8 mouse cellular contexts compared by ENCODE assay signal in the genomic region with DNA sequence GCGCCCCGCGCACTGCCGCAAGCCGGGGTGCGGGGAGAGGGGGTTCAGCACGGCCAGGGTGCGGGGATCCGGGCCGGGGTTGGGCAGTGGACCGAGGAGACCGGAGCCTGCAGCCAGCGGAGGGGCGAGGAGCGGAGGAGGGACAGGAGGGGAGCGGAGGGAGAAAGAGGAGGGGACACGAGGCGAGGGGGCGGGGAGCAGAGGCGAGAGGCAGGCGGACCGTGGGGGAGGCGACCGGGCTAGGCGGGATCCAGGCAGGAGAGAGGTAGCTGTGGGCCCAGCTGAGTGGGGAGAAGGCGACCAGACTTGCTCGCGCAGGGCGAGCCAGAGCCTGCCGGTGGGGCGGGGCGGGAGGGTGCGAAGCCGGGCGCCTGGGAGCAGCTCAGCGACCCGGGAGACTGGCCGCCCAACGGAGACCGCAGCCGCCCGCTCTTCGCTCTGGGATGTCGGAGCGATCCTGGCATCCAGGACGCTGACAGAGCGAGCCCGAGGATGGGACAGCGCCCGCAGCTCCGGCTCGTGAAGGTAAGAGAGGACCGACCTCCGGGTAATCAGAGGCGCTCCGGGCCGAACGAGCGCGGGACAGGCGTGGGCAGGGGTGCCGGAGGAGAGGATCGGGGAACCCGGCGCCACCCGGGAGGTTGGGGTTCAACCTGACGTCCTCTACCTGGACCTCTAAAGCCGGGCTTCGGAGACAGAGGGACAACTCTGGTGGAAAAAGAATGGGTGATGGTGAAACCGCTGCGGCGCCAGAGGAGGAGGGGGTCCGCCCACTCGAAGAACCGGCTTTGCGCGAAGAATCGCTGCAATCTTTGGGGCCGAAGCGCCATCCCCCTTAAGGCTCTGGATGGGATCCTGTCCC. TPM values are rescaled to one million over a fixed set of nuclear protein-coding genes. Genes with fewer than 3 reads are reported as not detected.
DNase-seq lines count a peak whose midpoint lies in the region; ATAC-seq and TF ChIP-seq lines count a peak whose summit lies in the region.

Gene Crhr1, plus strand, starts transcription at position 276 of the 862 bp plus-strand sequence.

- TF ChIP-seq CTCF in intestine, postnatal 0 days (IDR thresholded peaks at IDR 0.05; ENCODE audit: low read depth): no peak

- no peaks in the 10 kb centered on the region for H3K36me3 ChIP-seq in embryonic facial prominence, embryonic 13.5 days
- H3K36me3 ChIP-seq in intestine, postnatal 0 days (ENCODE audit: control insufficient read depth, insufficient read depth): no peaks in the 10 kb centered on the region
- no peaks in the 10 kb centered on the region for H3K36me3 ChIP-seq in midbrain, embryonic 10.5 days

- H3K9ac ChIP-seq in embryonic facial prominence, embryonic 13.5 days: peak within 1 kb of the TSS; percentile 68
- no peak within 1 kb of the TSS for H3K9ac ChIP-seq in intestine, postnatal 0 days (ENCODE audit: low read depth, low read length)

- H3K4me3 ChIP-seq in embryonic facial prominence, embryonic 13.5 days: peak within 1 kb of the TSS; percentile 54
- H3K4me3 ChIP-seq in intestine, postnatal 0 days (ENCODE audit: low read depth, low read length): peak within 1 kb of the TSS; percentile 31
- peak within 1 kb of the TSS; percentile 76 for H3K4me3 ChIP-seq in midbrain, embryonic 10.5 days

- peaks cover 20% of the 10 kb centered on the region for H3K4me1 ChIP-seq in embryonic facial prominence, embryonic 13.5 days
- no peaks in the 10 kb centered on the region for H3K4me1 ChIP-seq in intestine, postnatal 0 days (replicated peaks; ENCODE audit: control insufficient read depth, insufficient read depth, low read length)
- H3K4me1 ChIP-seq in midbrain, embryonic 10.5 days: peaks cover 32% of the 10 kb centered on the region

- H3K27me3 ChIP-seq in embryonic facial prominence, embryonic 13.5 days: peaks cover 87% of the 10 kb centered on the region
- peaks cover 63% of the 10 kb centered on the region for H3K27me3 ChIP-seq in intestine, postnatal 0 days (replicated peaks; ENCODE audit: control insufficient read depth, insufficient read depth, low read length)
- H3K27me3 ChIP-seq in midbrain, embryonic 10.5 days (ENCODE audit: low read depth, poor library complexity, severe bottlenecking): peaks cover 77% of the 10 kb centered on the region

- no peak within 1 kb of the TSS for H3K27ac ChIP-seq in embryonic facial prominence, embryonic 13.5 days
- no peak within 1 kb of the TSS for H3K27ac ChIP-seq in intestine, postnatal 0 days (ENCODE audit: low read depth, low read length)
- H3K27ac ChIP-seq in midbrain, embryonic 10.5 days (replicated peaks): peak within 1 kb of the TSS; percentile 76

- WGBS in embryonic facial prominence, embryonic 13.5 days: under 1% methylated on average over 80 of the region's 80 CpGs
- 1% methylated on average over 78 of the region's 80 CpGs for WGBS in intestine, postnatal 0 days
- WGBS in midbrain, embryonic 10.5 days: under 1% methylated on average over 78 of the region's 80 CpGs

- H3K4me2 ChIP-seq in embryonic facial prominence, embryonic 13.5 days: peak within 1 kb of the TSS; percentile 100
- peak within 1 kb of the TSS; percentile 60 for H3K4me2 ChIP-seq in intestine, postnatal 0 days (replicated peaks; ENCODE audit: low read depth)

- DNase-seq in layer of hippocampus, adult 11-12 months (ENCODE audit: low spot score): peak; percentile 15
- no peak for DNase-seq in layer of hippocampus, adult 9-11 months
- peak; percentile 75 for DNase-seq in midbrain, embryonic 10.5 days (ENCODE audit: low spot score)
- DNase-seq in testis, postnatal 10 days (ENCODE audit: low spot score): peak; percentile 59
- DNase-seq in spleen, adult 12 weeks (ENCODE audit: low spot score): no peak

- H3K9me3 ChIP-seq in embryonic facial prominence, embryonic 13.5 days: no peaks in the 10 kb centered on the region
- H3K9me3 ChIP-seq in intestine, postnatal 0 days (ENCODE audit: control insufficient read depth): no peaks in the 10 kb centered on the region
- no peaks in the 10 kb centered on the region for H3K9me3 ChIP-seq in midbrain, embryonic 10.5 days (replicated peaks)

- peak; percentile 72 for ATAC-seq in cerebellum, adult (ENCODE audit: insufficient number of reproducible peaks, low FRiP score, low TSS enrichment)
- no peak; the same call in 1 of the 2 replicates for ATAC-seq in embryonic facial prominence, embryonic 13.5 days (ENCODE audit: insufficient number of reproducible peaks, insufficient read depth, low FRiP score, low TSS enrichment, low read depth)
- no peak; the same call in 1 of the 2 replicates for ATAC-seq in intestine, postnatal 0 days

RNA-seq across cellular contexts. Expression of gene Crhr1, which starts in this region (rescaled TPM):
- polyA plus RNA-seq in embryonic facial prominence, embryonic 13.5 days (2015; fragmentation: Nextera tagmentation; extraction: Ambion mirVana): 0.13 and 0.23 TPM in 2 replicates
- polyA plus RNA-seq in intestine, postnatal 0 days (2015; fragmentation: Nextera tagmentation; extraction: Ambion mirVana): not detected in 2 replicates
- polyA plus RNA-seq in midbrain, embryonic 10.5 days (2016; fragmentation: Nextera tagmentation; extraction: Ambion mirVana): 0.10 and 0.12 TPM in 2 replicates

Comparison
In these comparisons a context has a peak if more than half of its experiments do, and no peak if none do; other contexts are left out.
1. DNase-seq: peak in layer of hippocampus, adult 11-12 months (single experiment) and testis, postnatal 10 days (single experiment); none in layer of hippocampus, adult 9-11 months (single experiment) and spleen, adult 12 weeks (single experiment).
2. Peak in DNase-seq, H3K4me3 ChIP-seq and H3K27ac ChIP-seq in midbrain, embryonic 10.5 days; RNA of the gene not detected or under 1 TPM.
3. Peak in every context shown above with its lines, with median percentiles within 50 percentile points of each other: H3K4me3 ChIP-seq.